Mouse (Mus musculus) forebrain, embryonic 13.5 days (tissue): ENCODE measurements around the gene Cmss1. TPM values are rescaled to one million over a fixed set of nuclear protein-coding genes. Genes with fewer than 3 reads are reported as not detected.

Source experiments
- ATAC-seq: fragments of 200-750 bp; cut with Nextera tagmentation; 2 replicates; pipeline ENCODE4 v1.8.0; 2017
- H3K27ac ChIP-seq: fragments of 300-500 bp; sonication (generic); 2 replicates; pipeline ENCODE4 v1.5.1; 2015; ENCODE audit warnings: inconsistent platforms, mild to moderate bottlenecking, moderate library complexity
- H3K27me3 ChIP-seq: fragments of 300-500 bp; sonication (generic); 2 replicates; pipeline ENCODE4 v1.6.1; 2015; ENCODE audit warnings: mild to moderate bottlenecking, inconsistent platforms
- H3K36me3 ChIP-seq: fragments of 300-500 bp; sonication (generic); 2 replicates; pipeline ENCODE4 v1.6.1; 2015; ENCODE audit warnings: mild to moderate bottlenecking, inconsistent platforms; ENCODE audit not compliant: poor library complexity, severe bottlenecking
- H3K4me1 ChIP-seq: fragments of 300-500 bp; sonication (generic); 2 replicates; pipeline ENCODE4 v1.6.1; 2015; ENCODE audit warnings: inconsistent platforms
- H3K4me2 ChIP-seq: fragments of 300-500 bp; sonication (generic); 2 replicates; pipeline ENCODE4 v1.6.1; 2015; ENCODE audit warnings: inconsistent platforms, mild to moderate bottlenecking, moderate library complexity
- H3K4me3 ChIP-seq: fragments of 300-500 bp; sonication (generic); 2 replicates; pipeline ENCODE4 v1.5.1; 2015; ENCODE audit warnings: mild to moderate bottlenecking, inconsistent platforms
- H3K9ac ChIP-seq: fragments of 300-500 bp; sonication (generic); 2 replicates; pipeline ENCODE4 v1.6.1; 2015; ENCODE audit warnings: mild to moderate bottlenecking, inconsistent platforms
- H3K9me3 ChIP-seq: fragments of 300-500 bp; sonication (generic); replicated peaks from 2 replicates; pipeline ENCODE4 v1.6.1; 2016; ENCODE audit warnings: inconsistent platforms
- WGBS: fragments of 180-500 bp; shearing (Covaris S2); methylation state at CpG from one replicate; pipeline ENCODE4 v1.1.7; 2015; 5-methylcytosine and 5-hydroxymethylcytosine counted together
- polyA plus RNA-seq: library from polyadenylated mRNA; unstranded; fragments of >200 nt; fragmentation: Nextera tagmentation; extraction: Ambion mirVana; gene quantifications from 2 replicates; pipeline ENCODE4 v1.2.1, GENCODE M21; 2015

Gene Cmss1
- polyA plus RNA-seq, 1 experiment from 2014 or later: 45.2 TPM

DNA sequence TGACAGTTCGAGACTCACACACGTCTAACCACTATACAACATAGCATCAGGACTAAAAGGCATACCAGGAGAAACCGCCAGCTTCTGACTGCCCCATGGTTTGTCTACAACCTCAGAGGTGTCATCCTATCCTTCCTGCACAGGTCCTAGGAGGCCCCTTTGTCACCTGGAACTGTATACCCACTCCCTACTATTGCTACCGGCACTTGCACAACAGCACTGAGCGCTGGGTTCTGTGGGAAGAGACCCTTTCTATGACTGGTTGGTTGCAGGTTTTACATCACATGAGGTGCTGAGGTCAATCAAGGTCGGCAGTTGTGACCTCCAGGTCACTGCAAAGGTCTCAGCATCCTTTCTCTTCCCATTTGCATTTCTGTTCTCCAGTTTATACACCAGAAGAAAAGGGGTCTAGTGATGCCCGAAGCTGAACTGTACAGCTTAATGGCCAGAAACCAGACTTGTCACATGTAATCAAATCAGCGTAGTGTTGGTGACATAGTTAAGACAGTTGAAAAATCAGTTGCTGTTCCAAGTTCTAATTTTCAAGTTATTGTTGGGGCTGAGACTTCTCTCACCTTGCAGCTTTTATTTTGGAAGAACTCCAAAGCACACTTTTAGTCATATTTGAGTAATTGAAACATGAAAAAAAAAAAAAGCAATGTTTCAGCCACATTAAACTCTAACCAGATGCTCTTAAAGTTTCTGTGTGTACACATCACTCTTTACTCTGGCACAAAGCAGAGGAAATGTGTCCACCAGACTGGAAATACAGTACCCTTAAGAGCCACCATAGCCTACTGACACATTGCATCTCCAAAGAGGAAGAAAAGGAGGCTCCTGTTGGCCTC lies 266.7 kb downstream of the Cmss1 start:
- no peaks in the 10 kb centered on the region for H3K36me3 ChIP-seq
- ATAC-seq: peak; percentile 58
- H3K9ac ChIP-seq: no peak overlapping the region
- H3K9me3 ChIP-seq: no peaks in the 10 kb centered on the region; the same call in 1 of the 2 replicates
- WGBS: 88% methylated on average over 8 of the region's 8 CpGs
- no peak overlapping the region for H3K4me3 ChIP-seq
- H3K4me1 ChIP-seq: peaks cover 5% of the 10 kb centered on the region; the same call in 1 of the 2 replicates
- H3K27ac ChIP-seq: no peak overlapping the region
- no peaks in the 10 kb centered on the region for H3K27me3 ChIP-seq
- H3K4me2 ChIP-seq: no peak overlapping the region

DNA sequence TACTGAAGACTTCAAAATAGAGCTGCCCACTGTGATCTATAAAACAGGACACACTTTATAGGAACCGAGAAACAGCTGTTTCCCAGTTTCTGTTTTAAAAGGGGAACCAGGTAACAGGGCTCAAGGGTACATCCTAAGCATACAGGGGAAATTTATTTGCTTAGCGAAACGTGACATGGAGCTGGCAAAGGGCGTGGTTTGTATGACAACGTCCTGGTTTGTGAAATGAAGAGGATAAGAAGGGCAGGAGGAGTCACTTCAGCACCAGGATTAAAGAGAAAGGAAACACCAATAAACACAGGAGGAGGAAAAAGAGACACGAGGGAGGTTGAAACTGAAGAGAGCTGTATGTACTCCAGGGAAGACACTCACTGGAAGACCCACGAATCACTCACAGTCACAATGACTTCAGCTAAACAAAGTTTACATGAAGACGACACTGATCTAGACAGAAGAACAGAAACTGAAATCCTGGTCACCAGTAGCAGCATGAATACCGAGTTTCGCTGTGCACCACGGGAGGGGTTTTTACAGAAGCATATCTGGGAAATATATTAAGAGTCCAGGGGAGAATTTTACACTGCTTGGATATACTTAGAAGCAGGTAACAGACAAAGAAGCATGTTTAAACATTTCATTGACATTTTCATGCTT lies 269.8 kb downstream of the Cmss1 start:
- Histone ChIP-seq H3K36me3 (no peaks in the 10 kb centered on the region), H3K27me3 (no peaks in the 10 kb centered on the region), H3K4me3 (no peak overlapping the region), H3K9me3 (no peaks in the 10 kb centered on the region), H3K4me1 (peaks cover 5% of the 10 kb centered on the region; the same call in 1 of the 2 replicates), H3K9ac (no peak overlapping the region), H3K4me2 (no peak overlapping the region), H3K27ac (no peak overlapping the region)
- 87% methylated on average over 11 of the region's 11 CpGs for WGBS
- no peak for ATAC-seq

DNA sequence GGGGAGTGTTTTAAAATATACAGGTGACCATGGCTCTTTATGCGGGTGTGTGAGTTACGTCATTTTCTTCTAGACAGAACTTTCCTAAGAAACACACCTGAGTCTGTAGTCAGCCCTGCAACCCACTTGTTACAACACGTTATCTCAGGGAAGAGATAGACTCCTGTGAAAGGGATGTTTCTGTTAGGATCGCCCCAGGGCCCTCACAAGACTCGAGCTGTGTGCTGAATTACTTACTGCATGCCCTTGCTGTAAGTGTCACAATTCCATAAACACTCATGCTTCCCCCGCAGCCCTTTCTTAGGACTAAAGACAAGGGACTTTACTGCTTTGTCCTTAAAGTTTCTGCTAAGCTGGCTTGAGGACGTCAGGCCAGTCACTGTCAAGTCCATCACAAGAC lies 274.4 kb downstream of the Cmss1 start:
- no peak overlapping the region for H3K9ac ChIP-seq
- H3K4me1 ChIP-seq: no peaks in the 10 kb centered on the region
- H3K27ac ChIP-seq: no peak overlapping the region
- no peak for ATAC-seq
- WGBS: 85% methylated on average over 7 of the region's 7 CpGs
- H3K36me3 ChIP-seq: no peaks in the 10 kb centered on the region
- H3K4me3 ChIP-seq: no peak overlapping the region
- H3K27me3 ChIP-seq: no peaks in the 10 kb centered on the region
- no peak overlapping the region for H3K4me2 ChIP-seq
- no peaks in the 10 kb centered on the region for H3K9me3 ChIP-seq

DNA sequence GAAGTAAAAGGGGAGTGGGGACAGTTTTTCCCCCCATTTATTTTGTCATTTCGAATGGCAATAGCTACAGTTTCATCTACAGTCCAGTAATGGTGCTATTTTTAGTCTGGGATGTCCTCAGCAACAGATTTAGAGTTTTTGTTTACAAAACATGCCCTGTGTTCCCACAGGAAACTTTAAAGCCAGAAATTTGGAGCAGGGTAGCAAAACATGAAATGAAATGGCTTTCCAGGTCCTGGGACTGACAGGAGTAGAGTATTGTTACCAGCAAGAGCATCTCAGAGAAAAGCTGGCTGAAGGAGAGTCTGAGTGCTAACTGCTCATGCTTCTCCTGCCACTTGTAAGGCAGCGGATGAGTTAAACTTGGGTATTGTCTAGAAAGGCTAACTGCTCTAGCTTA lies 276.6 kb downstream of the Cmss1 start:
- Histone ChIP-seq H3K27ac (no peak overlapping the region), H3K4me1 (no peaks in the 10 kb centered on the region), H3K27me3 (no peaks in the 10 kb centered on the region), H3K9ac (no peak overlapping the region), H3K4me3 (no peak overlapping the region), H3K9me3 (no peaks in the 10 kb centered on the region), H3K4me2 (no peak overlapping the region), H3K36me3 (no peaks in the 10 kb centered on the region)
- no peak for ATAC-seq
- 86% methylated on average over 2 of the region's 2 CpGs for WGBS

DNA sequence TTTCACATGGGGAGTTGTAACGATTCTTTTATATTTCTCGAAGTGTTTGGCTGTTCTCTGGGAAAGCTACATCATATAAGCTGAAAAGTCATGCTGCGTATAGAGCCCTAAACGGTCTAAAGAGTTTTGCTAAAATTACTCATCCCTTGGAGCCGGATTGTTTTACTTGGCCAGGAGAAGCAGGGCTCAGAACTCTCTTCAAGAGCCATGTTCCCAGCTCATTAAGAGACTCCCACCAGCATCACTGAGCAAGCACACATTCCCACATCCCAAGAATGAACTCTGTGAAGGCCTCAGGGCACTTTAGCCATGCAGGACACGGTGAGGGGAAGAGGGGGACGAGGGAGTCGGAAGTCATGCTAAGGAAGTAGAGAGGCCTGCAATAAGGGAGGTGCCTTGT lies 277.6 kb downstream of the Cmss1 start:
- H3K27ac ChIP-seq: no peak overlapping the region
- no peaks in the 10 kb centered on the region for H3K36me3 ChIP-seq
- WGBS: 83% methylated on average over 8 of the region's 8 CpGs

DNA sequence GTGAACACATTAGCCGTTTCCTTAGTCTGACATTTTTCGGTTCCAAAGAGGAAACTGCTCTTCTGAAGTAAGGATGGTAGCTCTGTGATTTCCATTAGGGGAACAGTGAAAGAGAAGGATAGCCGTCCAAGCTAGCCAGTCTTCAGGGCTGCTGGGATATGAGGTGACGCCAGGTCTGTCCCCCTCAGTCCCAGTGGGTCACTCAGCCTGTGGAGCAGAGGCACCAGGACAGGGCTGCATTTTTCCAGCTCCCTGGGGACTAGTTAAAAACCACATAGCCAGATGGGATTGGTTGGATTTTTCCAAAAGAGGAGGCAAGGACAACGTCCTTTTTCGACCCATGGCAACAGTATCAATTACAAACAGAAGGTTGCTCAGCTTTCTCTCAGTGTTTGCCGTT lies 279.7 kb downstream of the Cmss1 start:
- WGBS: 85% methylated on average over 7 of the region's 7 CpGs
- Histone ChIP-seq H3K27ac (no peak overlapping the region), H3K9ac (no peak overlapping the region), H3K4me2 (no peak overlapping the region), H3K4me1 (no peaks in the 10 kb centered on the region), H3K27me3 (no peaks in the 10 kb centered on the region), H3K4me3 (no peak overlapping the region), H3K36me3 (no peaks in the 10 kb centered on the region), H3K9me3 (no peaks in the 10 kb centered on the region)
- no peak for ATAC-seq

More for the DNA sequence above, 277.6 kb downstream of the Cmss1 start:
- H3K9ac ChIP-seq: no peak overlapping the region
- no peak overlapping the region for H3K4me2 ChIP-seq
- H3K27me3 ChIP-seq: no peaks in the 10 kb centered on the region
- no peak for ATAC-seq
- H3K4me1 ChIP-seq: no peaks in the 10 kb centered on the region
- H3K9me3 ChIP-seq: no peaks in the 10 kb centered on the region
- no peak overlapping the region for H3K4me3 ChIP-seq

DNA sequence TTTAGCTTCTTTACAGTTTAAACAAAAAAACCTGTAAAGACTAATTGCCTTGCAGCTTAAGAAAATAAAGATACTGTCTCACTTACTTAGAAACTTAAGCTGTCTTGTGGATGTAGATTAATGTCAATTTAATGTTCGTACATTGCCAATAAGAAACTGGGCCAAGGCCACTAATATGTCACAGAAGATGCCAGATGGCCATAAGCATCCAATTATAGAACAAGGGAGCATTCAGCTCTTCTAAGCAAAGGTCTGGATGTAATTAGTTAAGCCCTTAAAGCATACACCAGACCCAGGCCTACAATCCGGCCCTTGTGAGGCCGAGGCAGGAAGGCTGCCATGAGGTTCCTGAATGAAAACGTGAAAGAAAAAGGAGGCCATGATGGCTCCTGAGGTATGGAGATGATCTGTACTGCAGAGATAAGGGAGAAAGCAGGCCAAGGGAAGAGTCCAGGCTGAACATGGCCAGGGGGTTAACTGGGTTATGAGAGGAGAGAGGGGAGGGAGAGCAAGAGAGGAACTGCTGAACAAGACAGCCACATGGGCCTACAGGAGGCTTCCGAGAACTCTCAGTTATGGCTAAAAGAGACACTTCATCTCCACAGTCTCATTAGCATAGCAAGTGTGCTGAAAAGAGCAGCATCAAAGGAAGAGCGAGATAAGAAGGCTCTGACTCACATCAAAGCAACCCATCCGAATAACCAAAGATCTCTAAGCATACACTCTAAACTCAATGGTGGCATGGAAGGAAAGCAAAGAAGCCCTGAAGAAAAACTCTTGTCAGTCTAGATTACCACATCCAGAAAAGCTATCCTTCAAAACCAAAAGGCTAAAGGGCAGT lies 287.2 kb downstream of the Cmss1 start:
- no peak for ATAC-seq

DNA sequence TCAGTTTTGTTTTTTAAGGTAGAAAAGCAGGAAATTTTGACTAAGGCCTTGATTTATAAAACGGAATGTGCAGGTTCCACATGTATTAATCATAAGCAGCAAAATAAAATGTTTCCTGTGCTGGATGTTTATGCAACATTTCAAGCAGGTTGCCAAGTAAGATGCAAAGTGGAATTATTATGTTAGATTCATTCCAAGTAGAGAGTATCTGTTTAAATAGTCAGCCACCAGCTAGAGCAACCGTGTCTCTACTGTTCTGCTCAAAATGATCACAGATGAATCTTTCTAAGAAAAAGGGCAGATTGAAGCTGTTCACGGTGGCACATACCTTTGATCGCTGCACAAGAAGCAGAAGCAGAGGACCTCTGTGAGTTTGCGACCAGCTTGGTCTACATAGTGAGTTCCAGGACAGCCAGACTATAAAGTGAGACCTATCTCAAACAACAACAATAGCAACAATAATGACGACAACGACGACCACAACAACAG lies 288.0 kb downstream of the Cmss1 start:
- WGBS: 89% methylated on average over 8 of the region's 8 CpGs
- H3K27ac ChIP-seq: no peak overlapping the region
- no peak for ATAC-seq
- no peaks in the 10 kb centered on the region for H3K36me3 ChIP-seq
- no peak overlapping the region for H3K4me3 ChIP-seq
- no peaks in the 10 kb centered on the region for H3K27me3 ChIP-seq
- H3K9ac ChIP-seq: no peak overlapping the region
- peaks cover 7% of the 10 kb centered on the region; the same call in 1 of the 2 replicates for H3K4me1 ChIP-seq
- no peak overlapping the region for H3K4me2 ChIP-seq
- no peaks in the 10 kb centered on the region for H3K9me3 ChIP-seq

More for the DNA sequence above, 287.2 kb downstream of the Cmss1 start:
- Histone ChIP-seq H3K4me3 (no peak overlapping the region), H3K4me2 (no peak overlapping the region), H3K36me3 (no peaks in the 10 kb centered on the region), H3K27me3 (no peaks in the 10 kb centered on the region), H3K4me1 (peaks cover 2% of the 10 kb centered on the region; the same call in 1 of the 2 replicates), H3K27ac (no peak overlapping the region), H3K9ac (no peak overlapping the region), H3K9me3 (no peaks in the 10 kb centered on the region)
- 65% methylated on average over 7 of the region's 7 CpGs for WGBS

DNA sequence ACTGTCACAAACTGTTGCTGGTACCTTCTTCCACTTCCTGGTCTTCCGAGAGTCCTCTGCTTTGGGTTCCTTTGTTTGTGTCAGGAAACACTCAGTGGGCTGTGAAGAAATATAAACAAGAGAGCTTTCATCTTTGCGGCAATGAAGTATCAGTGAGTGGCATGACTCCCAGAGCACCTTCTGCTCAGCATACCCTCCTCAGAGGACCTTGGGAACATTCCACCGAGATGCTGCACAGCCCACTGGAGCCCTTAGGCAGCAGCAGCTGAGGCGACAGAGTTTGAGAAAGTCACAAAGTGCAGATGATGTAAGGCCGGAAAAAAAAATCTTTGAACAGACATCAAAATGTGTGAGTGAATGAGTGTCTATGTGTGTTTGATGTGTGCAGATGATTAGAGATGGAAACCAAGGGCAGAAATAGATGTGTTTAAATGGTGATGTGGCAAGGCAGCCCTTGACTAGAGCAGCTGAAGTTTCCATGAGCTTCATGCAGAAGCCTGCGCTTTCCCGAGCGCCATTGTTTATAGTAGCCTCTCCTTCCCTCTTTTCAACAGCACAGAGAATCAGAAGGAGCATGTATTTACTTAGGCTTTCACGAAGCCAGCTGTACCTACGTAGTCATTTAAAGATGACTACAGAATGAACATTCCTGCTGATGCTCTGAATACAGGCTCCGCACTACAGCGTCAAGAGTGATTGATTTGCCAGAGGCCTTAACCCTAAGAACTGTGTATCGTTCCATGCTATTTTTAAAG lies 288.6 kb downstream of the Cmss1 start:
- H3K4me1 ChIP-seq: peaks cover 7% of the 10 kb centered on the region; the same call in 1 of the 2 replicates
- WGBS: 71% methylated on average over 13 of the region's 13 CpGs
- no peaks in the 10 kb centered on the region for H3K27me3 ChIP-seq
- no peak overlapping the region for H3K9ac ChIP-seq
- H3K4me3 ChIP-seq: no peak overlapping the region
- H3K27ac ChIP-seq: no peak overlapping the region
- no peak overlapping the region for H3K4me2 ChIP-seq
- no peaks in the 10 kb centered on the region for H3K36me3 ChIP-seq
- no peak for ATAC-seq
- H3K9me3 ChIP-seq: no peaks in the 10 kb centered on the region

DNA sequence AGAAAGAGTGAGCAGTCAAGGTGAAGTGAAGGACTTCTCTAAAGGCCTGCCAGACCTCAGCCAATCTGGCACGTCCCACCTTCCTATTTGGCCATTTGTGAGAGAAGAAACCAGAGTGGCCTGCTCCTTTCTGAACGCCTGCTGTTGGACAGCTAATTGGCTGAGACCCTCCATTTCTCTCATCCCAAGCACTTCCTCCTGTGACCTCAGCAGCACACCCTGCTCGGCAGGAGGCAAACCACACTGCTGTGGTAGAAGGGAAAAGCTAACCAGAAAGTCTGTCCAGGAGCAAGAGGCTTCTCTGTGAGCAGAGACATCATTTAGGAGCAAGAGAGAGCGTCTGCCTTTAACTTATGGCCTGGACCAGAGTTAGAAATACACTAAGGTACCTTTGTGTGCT lies 289.5 kb downstream of the Cmss1 start:
- Histone ChIP-seq H3K27me3 (no peaks in the 10 kb centered on the region), H3K4me2 (no peak overlapping the region), H3K27ac (no peak overlapping the region), H3K9me3 (no peaks in the 10 kb centered on the region), H3K9ac (no peak overlapping the region), H3K4me3 (no peak overlapping the region), H3K4me1 (peaks cover 7% of the 10 kb centered on the region; the same call in 1 of the 2 replicates), H3K36me3 (no peaks in the 10 kb centered on the region)
- WGBS: 81% methylated on average over 4 of the region's 4 CpGs
- no peak for ATAC-seq

DNA sequence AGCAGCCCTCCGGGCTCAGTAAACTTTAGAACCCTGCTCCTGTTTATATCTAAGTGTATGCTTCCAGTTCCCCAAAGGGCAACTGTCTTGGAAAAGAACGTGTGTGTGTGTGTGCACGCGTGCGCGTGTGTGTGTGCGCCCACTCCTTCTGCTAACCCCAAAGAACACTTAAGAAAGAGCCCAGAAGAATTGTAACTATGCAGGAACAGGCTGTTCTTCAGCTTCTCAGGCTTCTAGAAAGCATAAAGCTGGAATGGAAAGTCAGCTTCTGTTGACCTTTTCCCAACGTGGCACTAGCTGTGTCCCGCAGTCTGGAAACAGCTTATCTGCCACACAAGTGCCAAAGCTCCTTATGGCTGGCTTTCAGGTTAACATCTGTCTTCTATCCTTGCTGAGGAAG lies 291.6 kb downstream of the Cmss1 start:
- no peak overlapping the region for H3K4me3 ChIP-seq
- no peaks in the 10 kb centered on the region for H3K9me3 ChIP-seq
- no peak overlapping the region for H3K9ac ChIP-seq
- ATAC-seq: no peak
- no peaks in the 10 kb centered on the region for H3K27me3 ChIP-seq
- WGBS: 90% methylated on average over 9 of the region's 9 CpGs
- H3K27ac ChIP-seq: no peak overlapping the region
- peaks cover 7% of the 10 kb centered on the region; the same call in 1 of the 2 replicates for H3K4me1 ChIP-seq
- H3K4me2 ChIP-seq: no peak overlapping the region
- H3K36me3 ChIP-seq: no peaks in the 10 kb centered on the region
